Mouse (Mus musculus): ENCODE results near the gene Cpz.

Gene Cpz

GRCm38 (mm10) chr5:35530442-35530841 is 4.9 kb upstream of the Cpz start:
- in situ Hi-C loops (cut with MseI, MboI) = no loop called here

GRCm38 (mm10) chr5:35524381-35524780 is 1.1 kb downstream of the Cpz start:
- in situ Hi-C loops (cut with MseI, MboI) = no loop called here

- in situ Hi-C loops (cut with MseI, MboI) = no loop called here
Observed at GRCm38 (mm10) chr5:35523735-35524134, 1.8 kb downstream of the Cpz start.

GRCm38 (mm10) chr5:35516781-35517180 is 8.7 kb downstream of the Cpz start:
- in situ Hi-C loops (cut with MseI, MboI) = loop anchor here in 1 of 2 experiments (10.0 kb wide), 1 partner anchor 152 kb away; no protein-coding TSS in a partner anchor

- in situ Hi-C loops (cut with MseI, MboI) = loop anchor here in 1 of 2 experiments (10.0 kb wide), 1 partner anchor 146 kb away; no protein-coding TSS in a partner anchor
Observed at GRCm38 (mm10) chr5:35510589-35510988, 14.9 kb downstream of the Cpz start.

GRCm38 (mm10) chr5:35505016-35505415 is 20.5 kb downstream of the Cpz start:
- in situ Hi-C loops (cut with MseI, MboI) = loop anchor here in 1 of 2 experiments (5.0 kb wide), 1 partner anchor 143 kb away; no protein-coding TSS in a partner anchor

- in situ Hi-C loops (cut with MseI, MboI) = no loop called here
Observed at GRCm38 (mm10) chr5:35497344-35497743, 28.2 kb downstream of the Cpz start.

- in situ Hi-C loops (cut with MseI, MboI) = no loop called here
Observed at GRCm38 (mm10) chr5:35495989-35496388, 29.5 kb downstream of the Cpz start.

- in situ Hi-C loops (cut with MseI, MboI) = no loop called here
Observed at GRCm38 (mm10) chr5:35494773-35495390, 30.6 kb downstream of the Cpz start.

- in situ Hi-C loops (cut with MseI, MboI) = no loop called here
Observed at GRCm38 (mm10) chr5:35493770-35494169, 31.7 kb downstream of the Cpz start.

- in situ Hi-C loops (cut with MseI, MboI) = no loop called here
Observed at GRCm38 (mm10) chr5:35479521-35479920, 46.0 kb downstream of the Cpz start.

- in situ Hi-C loops (cut with MseI, MboI) = no loop called here
Observed at GRCm38 (mm10) chr5:35475236-35475635, 50.3 kb downstream of the Cpz start.

- in situ Hi-C loops (cut with MseI, MboI) = no loop called here
Observed at GRCm38 (mm10) chr5:35470885-35471528, 54.5 kb downstream of the Cpz start.

GRCm38 (mm10) chr5:35465966-35466635 is 59.4 kb downstream of the Cpz start:
- in situ Hi-C loops (cut with MseI, MboI) = no loop called here

- in situ Hi-C loops (cut with MseI, MboI) = no loop called here
Observed at GRCm38 (mm10) chr5:35462081-35462480, 63.4 kb downstream of the Cpz start.

GRCm38 (mm10) chr5:35459760-35460159 is 65.7 kb downstream of the Cpz start:
- in situ Hi-C loops (cut with MseI, MboI) = no loop called here

- in situ Hi-C loops (cut with MseI, MboI) = no loop called here
Observed at GRCm38 (mm10) chr5:35458267-35458666, 67.2 kb downstream of the Cpz start.

GRCm38 (mm10) chr5:35457364-35457763 is 68.1 kb downstream of the Cpz start:
- in situ Hi-C loops (cut with MseI, MboI) = no loop called here

- in situ Hi-C loops (cut with MseI, MboI) = no loop called here
Observed at GRCm38 (mm10) chr5:35454187-35454800, 71.2 kb downstream of the Cpz start.

Data from mouse trophoblast stem cell (cell line).